Mouse (Mus musculus) layer of hippocampus, adult 9-11 months (tissue): ENCODE measurements around the gene Terf2.
"Not testable (repeated sequence)": the region's sequence is repeated elsewhere in the genome, so short reads cannot be mapped to it uniquely, and the experiment has no call there.

Experiments
- DNase-seq: peaks from one replicate; pipeline ENCODE4 v3.0.0; 2022

Gene Terf2

DNA sequence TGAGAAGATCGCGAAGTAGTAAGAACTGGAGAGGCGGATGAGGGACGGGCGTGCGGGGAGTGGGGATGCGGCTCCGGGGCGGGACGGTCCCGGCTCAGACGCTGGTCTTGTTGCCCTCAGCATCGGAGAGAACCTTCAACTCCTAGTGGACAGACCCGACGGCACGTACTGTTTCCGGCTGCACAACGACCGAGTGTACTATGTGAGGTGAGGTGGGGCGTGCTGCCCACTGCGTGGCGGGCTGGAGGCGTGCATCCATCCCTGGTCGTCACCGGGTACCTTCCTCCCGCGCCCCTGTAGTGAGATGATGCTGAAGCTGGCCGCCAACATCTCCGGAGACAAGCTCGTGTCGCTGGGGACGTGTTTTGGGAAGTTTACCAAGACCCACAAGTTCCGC, 39.4 kb downstream of the Terf2 start:
- DNase-seq = peak; percentile 51

DNA sequence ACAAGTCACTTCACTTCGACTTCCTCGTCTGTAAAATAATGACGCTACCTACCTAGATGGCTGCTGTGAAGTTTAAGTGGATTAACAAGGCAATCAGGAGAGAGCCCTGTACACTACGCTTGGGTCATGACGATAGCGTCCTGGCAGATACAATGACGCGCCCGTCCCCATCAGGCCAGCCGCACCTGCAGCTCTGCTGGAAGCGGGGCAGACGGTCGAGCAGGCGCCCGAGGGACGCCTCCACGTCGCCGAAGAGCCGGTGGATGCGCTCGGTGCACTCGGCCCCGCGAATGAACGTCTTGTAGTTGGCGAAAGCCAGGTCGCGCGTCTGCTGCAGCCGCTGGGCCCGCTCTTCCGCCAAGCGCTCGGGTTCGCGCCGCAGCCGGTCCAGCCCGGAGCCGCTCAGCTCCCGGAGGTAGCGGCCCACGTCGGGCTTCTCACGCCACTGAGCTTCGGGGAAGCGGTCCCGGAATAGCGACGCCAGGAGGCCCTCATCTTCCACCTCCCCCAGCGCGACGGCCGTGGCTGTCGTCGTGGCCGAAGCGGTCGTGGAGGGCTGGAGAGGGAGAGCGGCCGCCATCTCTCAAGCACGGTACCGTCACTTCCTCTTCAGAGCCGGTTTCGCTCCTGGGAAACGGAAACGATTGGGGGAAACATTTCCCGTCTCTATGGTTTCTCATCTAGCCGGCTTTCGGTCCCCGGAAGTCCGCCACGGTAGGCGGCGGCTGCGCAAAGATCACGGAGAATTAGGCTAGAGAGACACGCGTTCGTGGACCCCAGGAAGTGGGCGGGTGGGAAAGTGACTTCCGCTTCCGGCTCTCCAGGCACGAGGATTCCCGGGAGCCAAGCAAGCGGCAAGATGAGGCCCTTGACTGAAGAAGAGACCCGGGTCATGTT, 40.0 kb downstream of the Terf2 start, which contains the start of the genes Cog8 and Nip7:
Cog8 (minus strand) TSS at position 614 of the 897 bp plus-strand sequence.
Nip7 (plus strand) TSS at position 802 of the 897 bp plus-strand sequence.
- peak; percentile 98 for DNase-seq

DNA sequence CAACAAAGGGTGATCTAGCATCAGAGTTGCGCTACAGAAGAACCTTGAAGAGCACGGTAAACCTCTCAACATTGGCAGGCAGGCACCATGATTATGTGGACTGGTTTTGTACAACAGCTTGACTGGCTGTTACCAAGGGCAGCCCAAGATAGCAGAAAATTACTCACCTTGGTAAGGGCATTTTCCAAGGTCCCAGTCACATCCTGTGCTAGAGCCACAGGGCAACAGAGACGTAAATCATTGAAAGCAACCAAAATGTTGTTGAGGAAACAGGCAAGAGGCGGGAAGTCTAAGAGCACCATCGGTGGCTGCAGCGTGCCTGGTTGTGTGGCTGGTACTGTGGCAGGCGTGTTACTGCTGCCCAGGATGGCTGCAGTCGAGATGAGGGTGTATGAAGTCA, 44.3 kb downstream of the Terf2 start:
- DNase-seq = no peak

DNA sequence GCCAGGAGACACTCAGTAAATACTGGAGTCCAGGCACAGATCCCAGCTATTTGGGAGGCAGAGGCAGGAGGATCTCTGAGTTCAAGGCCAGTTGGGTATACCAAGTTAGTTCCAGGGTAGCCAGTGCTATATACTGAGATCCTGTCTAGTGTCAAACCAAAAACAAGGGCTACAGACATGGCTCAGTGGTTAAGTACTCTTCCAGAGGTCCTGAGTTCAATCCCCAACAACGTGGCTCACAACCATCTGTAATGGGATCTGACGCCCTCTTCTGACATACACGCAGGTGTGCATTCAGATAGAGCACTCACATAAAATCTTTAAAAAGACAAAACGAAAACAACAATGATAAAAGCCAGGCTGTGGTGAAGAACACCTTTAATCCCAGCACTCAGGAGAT, 46.9 kb downstream of the Terf2 start:
- no peak for DNase-seq

DNA sequence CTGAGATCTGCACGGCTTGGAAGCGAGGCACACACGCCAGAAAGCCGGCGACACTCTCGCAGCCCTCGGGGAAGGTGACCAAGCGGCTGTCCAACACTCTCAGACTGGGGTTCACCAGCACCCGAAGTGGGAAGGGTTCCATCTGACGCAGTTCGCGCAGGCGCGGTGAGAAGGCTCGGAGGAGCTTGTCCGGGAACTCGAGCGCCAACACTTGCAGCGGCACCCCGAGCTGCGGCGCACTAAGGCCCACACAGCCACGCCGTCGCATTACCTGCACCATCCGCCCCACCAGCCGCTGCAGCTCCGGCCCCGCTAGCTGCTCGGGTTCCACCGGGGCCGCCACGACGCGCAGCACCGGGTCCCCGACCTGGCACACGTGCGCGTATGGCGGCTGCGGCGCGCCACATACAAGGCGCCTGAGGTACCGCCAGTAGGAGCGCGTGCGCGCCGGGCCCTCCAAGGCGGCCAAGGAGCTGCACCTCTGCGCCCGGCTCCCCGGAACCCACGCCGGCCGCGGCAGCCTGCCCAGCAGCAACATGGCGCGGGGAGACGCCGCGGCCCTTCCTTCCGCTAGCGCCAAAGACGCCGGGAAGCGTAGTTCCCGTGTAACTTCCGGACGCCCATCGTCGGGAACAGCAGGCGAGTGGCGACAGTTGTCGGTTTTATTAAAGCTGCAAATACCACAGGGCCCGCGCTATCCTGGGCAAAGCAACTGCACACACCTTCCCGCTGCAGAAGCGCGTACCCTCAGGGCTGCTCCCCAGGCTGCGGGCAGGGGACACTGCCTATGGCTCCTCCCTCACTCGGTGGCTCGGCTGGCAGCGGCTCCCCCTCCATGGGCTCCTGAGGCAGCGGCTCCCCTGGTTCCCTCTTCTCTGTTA, 48.0 kb downstream of the Terf2 start, which contains the start of gene Pdf:
Pdf (minus strand) TSS at position 554 of the 881 bp plus-strand sequence.
- DNase-seq = peak; percentile 85

DNA sequence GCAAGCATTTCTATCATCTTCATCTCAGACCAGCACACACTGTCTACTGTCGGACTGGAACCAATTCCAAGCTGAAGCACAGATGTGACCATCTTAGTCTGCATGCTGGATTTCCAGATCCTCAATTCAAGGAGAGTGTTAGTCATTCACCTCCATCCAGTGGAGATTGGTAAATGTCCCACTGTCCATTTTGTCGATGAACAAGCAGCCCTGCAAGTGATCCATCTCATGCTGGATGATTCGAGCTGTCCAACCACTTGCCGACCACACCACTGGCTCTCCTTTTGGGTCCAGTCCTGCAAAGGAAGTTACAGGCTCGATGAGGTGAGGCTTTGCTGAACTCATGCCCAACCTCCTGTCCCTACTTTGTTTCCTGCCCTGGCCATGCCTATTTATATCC, 49.4 kb downstream of the Terf2 start:
- no peak for DNase-seq

DNA sequence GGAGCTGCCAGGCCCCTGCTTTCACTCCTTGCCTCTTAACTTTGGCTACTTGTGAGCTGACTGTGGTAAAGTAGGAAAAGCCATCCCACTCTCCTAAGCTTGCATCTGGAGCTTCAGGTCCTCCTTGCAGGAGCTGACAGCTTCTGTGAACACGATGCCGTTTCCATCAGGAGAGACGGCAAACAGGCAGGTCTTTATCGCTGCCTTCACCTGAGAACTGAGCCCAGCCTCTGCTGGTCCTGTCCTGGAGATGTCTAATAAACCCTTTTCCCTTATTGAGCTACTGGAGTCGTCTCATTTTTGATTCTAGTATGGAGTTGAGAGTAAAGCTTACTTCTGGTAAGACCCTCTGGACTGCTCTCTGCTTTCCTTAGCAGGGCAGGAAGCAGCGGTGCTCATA, 50.9 kb downstream of the Terf2 start:
- no peak for DNase-seq

DNA sequence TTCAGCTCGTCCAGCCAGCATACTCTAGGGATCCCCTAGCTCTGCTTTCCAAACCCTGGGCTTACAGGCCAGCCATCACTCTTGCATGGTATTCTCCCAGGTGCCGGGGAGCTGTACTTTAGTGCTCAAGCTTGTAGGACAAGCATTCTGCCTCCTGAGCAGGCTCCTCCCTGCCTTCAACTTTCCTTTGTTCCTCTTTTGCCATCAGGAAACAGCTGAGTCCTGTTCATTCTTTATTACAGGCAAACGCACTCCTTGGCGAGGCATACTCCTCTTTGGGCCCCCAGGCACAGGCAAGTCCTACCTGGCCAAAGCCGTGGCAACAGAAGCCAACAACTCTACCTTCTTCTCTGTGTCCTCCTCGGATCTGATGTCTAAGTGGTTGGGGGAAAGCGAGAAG, 55.7 kb downstream of the Terf2 start:
- DNase-seq = no peak

DNA sequence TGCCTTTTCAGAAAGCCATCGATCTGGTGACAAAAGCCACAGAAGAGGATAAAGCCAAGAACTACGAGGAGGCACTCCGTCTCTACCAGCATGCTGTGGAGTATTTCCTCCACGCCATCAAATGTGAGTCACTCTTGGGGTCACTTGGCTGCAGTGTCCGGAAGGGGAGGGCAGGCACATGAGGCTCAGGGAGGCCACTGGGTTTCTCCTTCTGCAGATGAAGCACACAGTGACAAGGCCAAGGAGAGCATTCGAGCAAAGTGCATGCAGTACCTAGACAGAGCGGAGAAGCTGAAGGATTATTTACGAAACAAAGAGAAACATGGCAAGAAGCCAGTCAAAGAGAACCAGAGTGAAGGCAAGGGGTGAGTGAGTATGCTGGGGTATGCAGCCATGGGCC, 59.7 kb downstream of the Terf2 start:
- no peak for DNase-seq

DNA sequence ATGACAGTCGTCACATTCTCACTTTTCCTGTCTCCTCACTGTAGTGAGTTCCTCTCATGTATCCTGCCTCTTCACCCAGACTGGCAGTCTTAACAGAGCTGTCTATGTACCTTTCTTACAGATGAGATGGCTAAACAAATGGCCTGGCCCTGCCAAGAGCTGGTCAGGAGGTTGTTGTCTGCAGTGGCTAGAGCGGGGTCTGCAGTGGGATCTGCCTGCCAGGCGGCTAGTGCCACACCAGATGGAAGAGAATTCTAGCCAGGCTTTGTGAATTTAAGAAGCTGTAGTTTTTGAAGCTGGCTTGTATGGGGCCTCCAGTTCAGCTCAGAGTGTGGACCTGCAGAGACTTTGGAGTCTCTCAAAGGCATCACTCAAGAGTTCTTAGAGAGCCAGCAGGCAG, 60.7 kb downstream of the Terf2 start:
- DNase-seq = no peak

DNA sequence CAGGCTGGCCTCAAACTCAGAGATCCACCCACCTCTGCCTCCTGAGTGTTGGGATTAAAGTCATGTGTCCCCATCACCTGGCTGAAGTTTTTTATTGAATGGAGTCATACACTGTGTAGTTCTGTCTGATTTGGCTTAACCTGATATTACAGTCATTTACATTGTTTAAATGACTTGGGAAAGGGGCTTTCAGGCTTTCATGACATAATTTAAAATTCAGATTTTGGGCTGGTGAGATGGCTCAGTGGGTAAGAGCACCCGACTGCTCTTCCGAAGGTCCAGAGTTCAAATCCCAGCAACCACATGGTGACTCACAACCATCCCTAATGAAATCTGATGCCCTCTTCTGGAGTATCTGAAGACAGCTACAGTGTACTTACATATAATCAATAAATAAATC, 62.7 kb downstream of the Terf2 start:
- DNase-seq = not testable (repeated sequence)

DNA sequence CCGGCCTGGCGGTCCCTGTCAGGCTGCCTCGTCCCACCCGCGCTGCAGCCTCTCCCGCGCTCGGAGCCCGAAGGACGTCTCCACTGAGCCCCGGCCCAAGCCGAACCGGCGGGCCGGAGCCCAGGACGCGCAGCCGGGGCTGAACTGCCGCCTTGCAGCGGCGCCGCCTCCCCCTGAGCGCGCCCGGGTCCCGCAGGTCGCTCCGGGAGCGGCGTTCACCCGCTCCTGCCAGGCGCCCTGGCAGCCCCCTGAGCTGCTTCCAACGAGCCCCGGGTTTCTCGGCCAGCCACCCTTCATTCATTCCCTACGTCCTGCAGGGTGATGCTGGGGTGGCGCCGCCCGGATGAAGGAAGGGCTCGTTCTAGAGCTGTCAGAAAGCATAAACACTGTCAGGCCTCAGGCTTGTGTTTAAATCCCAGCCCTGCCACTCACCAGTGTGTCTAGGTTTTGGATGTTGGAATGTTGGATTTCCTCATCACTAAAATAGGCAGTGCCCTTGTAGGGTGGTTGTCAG, 64.7 kb downstream of the Terf2 start:
- no peak for DNase-seq

DNA sequence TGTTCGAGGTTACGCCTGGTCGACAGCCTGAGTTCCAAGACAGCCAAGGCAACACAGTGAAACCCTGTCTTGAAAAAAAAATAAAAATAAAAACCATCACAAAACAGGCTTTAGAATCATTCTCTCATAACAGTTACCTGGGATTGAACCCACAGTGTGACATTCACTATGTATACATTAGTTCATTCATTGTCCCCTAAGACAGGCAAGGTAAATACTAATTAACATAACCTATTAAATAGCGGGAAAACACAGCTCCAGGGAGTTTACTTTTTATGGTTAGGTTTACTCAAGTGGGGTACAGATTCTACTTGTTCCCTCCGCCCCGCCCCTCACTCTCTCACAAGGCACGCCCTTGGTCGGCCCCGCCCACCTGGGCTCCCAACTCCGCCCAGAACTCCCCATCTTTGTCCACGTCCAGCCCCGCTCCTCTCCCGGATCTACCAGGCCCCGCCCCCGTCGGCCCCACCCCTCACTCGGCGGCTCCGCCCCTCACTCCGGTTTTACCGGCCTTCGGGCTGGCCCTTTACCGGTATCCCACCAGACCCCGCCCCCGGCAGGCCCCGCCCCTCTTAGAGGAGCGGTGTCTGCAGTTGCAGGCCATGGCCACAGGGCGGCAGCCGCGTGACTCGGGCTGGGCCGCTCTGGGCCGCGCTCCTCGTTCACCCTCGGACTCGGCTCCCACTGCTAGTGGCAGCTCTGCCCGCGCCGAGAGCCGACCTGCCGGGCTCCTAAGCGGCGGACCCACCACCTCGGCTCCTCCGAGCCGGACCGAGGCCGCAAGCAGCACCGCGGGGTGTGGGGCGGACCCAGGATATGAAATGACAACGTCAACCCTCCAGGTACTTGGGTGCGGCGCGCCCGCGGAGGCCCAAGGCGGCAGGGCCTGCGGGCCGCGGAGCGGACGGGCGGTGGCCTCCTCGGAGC, 65.4 kb downstream of the Terf2 start, which contains the start of gene Vps4a:
Vps4a (plus strand) TSS at position 573 of the 927 bp plus-strand sequence.
- peak; percentile 96 for DNase-seq

DNA sequence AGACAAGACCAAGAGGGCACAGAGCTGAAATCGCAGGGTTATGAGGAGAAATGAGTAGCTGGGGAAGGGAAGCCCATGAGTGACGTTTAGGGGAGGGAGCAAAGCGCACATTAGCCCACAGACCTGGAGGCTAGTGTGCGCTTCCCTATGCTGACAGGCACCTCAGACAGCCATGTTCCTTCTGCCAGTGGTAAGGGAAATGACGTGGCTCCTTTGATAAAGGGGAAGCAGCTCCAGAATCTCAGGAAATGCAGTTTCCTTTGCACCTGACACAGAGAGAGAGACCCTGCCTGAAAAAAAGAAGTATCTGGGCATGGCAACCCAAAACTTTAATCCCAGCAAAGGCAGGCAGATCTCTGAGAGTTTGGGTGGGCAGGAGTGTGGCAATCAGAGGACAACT, 66.3 kb downstream of the Terf2 start:
- no peak for DNase-seq

DNA sequence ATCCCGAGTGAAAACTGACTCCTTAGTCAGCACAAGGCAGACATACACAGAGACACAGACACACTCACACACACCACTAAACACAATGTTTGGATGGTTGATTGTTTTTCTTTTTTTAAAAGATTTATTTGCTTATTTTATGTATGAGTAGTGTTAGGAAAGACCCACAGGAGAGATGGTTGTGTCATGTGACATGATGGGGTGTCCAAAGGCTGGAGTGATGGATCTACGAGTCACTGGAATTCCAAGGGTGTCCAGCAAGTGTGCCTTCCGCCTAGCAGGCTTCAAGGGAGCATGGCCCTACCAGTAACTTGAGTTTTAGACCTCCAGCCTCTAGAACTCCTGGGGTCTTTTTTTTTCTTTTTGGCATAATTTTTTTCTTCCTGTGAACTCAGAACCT, 67.0 kb downstream of the Terf2 start:
- no peak for DNase-seq

DNA sequence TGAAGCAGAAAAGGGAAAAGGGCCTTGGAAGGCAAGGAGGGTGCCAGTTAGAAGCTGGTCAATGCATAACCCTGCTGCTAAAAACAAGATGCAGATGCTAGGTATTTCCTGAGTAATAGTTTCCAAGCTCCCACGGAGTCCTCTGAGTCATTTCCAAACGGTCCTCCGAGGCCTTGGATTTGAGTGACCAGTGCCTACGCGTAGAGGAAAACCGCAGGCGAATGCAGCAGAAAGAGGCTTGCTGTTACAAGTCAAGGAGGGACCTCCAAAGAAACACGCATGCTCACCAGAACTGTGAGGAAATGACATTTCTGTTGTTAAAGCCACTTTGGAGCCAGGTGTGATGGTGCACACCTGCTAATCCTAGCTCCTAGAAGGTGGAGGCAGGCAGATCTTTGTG, 72.9 kb downstream of the Terf2 start:
- no peak for DNase-seq
